Mouse (Mus musculus): ENCODE measurements around the gene Slc25a4. TPM values are rescaled to one million over a fixed set of nuclear protein-coding genes. Genes with fewer than 3 reads are reported as not detected.

The Slc25a4 gene
- polyA plus RNA-seq, 1 experiment from 2014 or later: 691 TPM

DNA sequence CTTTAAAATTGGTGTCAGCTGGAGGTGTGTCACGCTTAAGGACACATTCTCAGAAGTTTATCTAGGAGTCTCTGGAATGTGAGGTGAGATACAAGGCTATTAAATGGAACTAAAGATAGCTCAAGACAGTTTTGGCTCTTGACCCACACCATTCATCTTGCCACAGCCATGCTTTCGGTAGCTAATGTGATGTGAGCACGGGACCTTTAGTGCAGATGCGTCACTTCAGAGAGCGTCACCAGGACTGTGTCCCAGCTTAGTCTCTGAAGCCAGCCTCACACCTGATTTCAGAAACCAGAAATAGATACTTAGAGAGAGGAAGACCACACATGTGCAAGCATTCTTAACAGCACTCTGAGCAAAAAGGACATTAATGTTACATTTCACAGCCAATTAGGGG, 15.5 kb upstream of the Slc25a4 start:
- Histone ChIP-seq H3K4me1 (no peaks in the 10 kb centered on the region), H3K4me3 (no peak overlapping the region), H3K27me3 (no peaks in the 10 kb centered on the region), H3K9ac (replicated peaks) (no peak overlapping the region), H3K9me3 (no peaks in the 10 kb centered on the region), H3K27ac (replicated peaks) (no peak overlapping the region), H3K4me2 (replicated peaks) (no peak overlapping the region), H3K36me3 (no peaks in the 10 kb centered on the region)
- no peak for ATAC-seq (replicated peaks)
- 87% methylated on average over 5 of the region's 5 CpGs for WGBS

DNA sequence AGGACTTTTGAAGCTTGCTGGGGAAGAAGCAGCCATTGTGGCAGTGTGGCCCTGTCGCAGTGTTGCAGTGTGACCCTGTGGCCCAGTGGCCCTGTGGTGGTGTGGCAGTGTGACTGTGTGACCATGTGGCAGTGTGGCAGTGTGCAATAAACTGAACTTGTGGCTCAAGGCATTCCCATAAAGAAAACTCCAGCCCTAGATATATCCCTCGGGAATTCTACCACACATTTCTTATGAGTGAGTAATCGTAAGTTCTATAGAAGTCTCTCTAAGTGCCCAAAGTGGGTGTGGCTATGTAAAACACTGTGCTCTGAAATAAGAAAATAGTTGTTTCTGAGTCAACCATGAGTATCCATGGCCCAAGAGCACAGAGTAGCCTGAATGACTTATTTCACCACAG, 14.4 kb upstream of the Slc25a4 start:
- Histone ChIP-seq H3K4me1 (no peaks in the 10 kb centered on the region), H3K9ac (replicated peaks) (no peak overlapping the region), H3K36me3 (no peaks in the 10 kb centered on the region), H3K27ac (replicated peaks) (no peak overlapping the region), H3K27me3 (no peaks in the 10 kb centered on the region), H3K9me3 (no peaks in the 10 kb centered on the region), H3K4me3 (no peak overlapping the region), H3K4me2 (replicated peaks) (no peak overlapping the region)
- ATAC-seq (replicated peaks): no peak
- 69% methylated on average over 3 of the region's 3 CpGs for WGBS

DNA sequence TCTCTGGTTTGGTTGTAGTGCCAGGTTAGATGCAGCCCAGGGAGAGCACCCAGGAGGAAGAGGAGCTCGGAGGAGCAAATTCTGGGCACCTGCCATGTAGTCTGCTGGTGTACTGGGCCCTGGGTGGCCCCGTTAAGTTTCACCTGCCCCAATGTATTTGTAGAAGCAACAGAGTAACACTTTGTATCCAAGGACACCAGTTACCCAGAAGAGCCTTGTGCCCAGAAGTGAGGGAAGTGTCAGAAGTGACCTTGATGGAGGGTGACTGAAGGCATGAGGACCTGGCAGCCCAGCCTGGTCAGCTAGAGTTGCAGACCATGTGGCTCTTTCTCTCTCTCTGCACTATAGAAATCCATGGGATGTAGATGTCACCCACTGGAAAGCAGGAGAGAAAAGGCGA, 9.5 kb upstream of the Slc25a4 start:
- no peak for ATAC-seq (replicated peaks)
- Histone ChIP-seq H3K9me3 (no peaks in the 10 kb centered on the region), H3K4me2 (replicated peaks) (no peak overlapping the region), H3K36me3 (no peaks in the 10 kb centered on the region), H3K4me1 (peaks cover 5% of the 10 kb centered on the region), H3K4me3 (no peak overlapping the region), H3K27me3 (no peaks in the 10 kb centered on the region), H3K9ac (replicated peaks) (no peak overlapping the region), H3K27ac (replicated peaks) (no peak overlapping the region)
- WGBS: 73% methylated on average over 3 of the region's 3 CpGs

DNA sequence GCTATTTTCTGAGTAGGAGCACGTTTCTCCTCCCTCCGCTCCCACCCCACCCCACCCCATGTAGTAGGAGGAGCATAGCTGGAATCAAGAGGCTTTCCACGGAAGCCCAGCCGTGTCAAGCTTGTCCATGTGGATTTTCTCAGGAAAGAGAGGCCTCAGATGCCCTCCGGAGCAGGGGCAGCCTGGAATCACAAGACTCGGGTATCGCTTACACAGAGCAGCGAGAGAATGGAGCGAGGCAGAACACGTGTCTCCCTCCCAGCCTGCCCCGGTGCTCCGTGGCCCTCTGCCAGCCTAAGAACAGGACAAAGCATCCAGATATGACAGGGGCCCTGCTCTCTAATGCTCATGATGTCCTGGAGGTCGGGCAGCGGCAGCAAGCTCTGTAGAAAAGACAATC, 5.8 kb upstream of the Slc25a4 start:
- Histone ChIP-seq H3K4me1 (peaks cover 11% of the 10 kb centered on the region), H3K4me3 (peak overlapping the region; percentile 50), H3K27ac (replicated peaks) (peak overlapping the region; percentile 51), H3K4me2 (replicated peaks) (peak overlapping the region; percentile 62), H3K36me3 (no peaks in the 10 kb centered on the region), H3K9ac (replicated peaks) (peak overlapping the region; percentile 60), H3K27me3 (no peaks in the 10 kb centered on the region), H3K9me3 (no peaks in the 10 kb centered on the region)
- ATAC-seq (replicated peaks): peak; percentile 85
- WGBS: under 1% methylated on average over 14 of the region's 14 CpGs

DNA sequence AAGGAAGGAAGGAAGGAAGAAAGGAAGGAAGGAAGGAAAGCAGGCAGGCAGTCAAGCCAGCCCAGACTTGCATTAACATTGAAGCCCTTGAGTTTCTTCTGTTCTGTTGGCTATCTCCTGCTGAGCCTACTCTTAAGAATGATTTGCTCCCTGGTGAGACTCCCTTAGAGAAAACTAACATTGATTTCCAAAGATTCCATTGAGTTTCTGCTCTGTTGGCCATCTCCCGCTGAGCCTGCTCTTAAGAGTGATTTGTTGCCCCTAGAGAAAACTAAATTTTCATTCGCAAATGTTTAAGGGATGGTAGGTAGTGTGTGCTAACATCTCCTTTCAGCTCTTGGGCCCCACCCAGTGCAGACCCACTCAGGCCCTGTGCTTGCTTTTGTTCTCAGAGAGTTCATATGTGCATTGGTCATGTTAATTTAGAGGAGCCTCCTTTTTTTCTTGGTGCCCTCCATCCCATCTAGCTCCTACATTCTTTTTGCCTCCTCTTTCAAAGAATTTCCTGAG, 2.9 kb upstream of the Slc25a4 start:
- 12% methylated on average over 2 of the region's 2 CpGs for WGBS
- H3K9ac ChIP-seq (replicated peaks): no peak overlapping the region
- H3K4me2 ChIP-seq (replicated peaks): no peak overlapping the region
- peaks cover 29% of the 10 kb centered on the region for H3K4me1 ChIP-seq
- peaks cover 1% of the 10 kb centered on the region for H3K36me3 ChIP-seq
- H3K27me3 ChIP-seq: no peaks in the 10 kb centered on the region
- no peak overlapping the region for H3K4me3 ChIP-seq
- ATAC-seq (replicated peaks): no peak
- H3K27ac ChIP-seq (replicated peaks): no peak overlapping the region
- H3K9me3 ChIP-seq: no peaks in the 10 kb centered on the region

DNA sequence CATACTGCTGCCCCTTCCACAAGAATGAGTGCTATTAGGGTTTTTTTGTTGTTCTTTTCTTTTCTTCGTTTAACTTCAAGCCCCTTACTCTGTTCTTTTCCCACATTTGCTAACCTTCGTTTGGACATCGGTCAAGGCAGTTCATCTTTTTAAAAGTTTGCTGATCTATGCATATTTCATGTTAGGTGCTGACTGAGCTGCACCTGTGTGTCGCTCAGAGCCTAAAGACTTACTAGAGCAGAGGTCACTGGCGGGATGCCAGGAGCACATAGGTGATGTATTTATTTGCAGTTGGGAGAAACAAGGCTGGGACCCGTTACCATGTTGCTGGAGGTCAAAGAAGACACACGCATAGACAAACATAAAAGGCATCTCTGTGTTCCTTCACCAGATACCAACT, 1.1 kb upstream of the Slc25a4 start:
- ATAC-seq (replicated peaks): no peak
- Histone ChIP-seq H3K4me3 (no peak overlapping the region), H3K9me3 (no peaks in the 10 kb centered on the region), H3K4me1 (peaks cover 41% of the 10 kb centered on the region), H3K9ac (replicated peaks) (no peak overlapping the region), H3K36me3 (peaks cover 19% of the 10 kb centered on the region), H3K27ac (replicated peaks) (peak overlapping the region; percentile 97; the same call in 1 of the 2 replicates), H3K4me2 (replicated peaks) (no peak overlapping the region), H3K27me3 (no peaks in the 10 kb centered on the region)
- WGBS: 46% methylated on average over 7 of the region's 7 CpGs

DNA sequence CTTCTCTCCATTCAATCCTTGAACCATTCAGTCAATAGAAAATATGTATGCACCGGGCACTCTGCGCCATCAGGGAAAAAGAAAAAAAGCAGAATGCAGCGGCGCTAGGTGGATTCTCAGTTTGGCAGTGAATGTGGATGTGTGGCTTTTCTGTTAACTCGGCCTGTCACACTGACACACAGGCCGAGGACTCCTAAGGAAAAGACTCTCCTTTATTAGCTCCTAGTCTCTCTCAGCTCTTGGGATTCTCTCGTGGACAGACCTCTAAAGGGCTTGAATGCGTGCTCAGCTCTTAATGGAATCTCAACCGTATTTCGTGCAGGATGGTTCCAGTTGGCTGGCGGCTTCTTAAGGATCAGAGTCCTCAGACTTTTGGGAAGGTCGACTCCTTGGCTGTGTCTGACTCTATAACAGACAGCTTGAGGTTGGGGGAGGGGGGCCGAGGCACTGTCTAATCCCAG, 557 bp upstream of the Slc25a4 start:
- no peaks in the 10 kb centered on the region for H3K9me3 ChIP-seq
- peak overlapping the region; percentile 88 for H3K4me2 ChIP-seq (replicated peaks)
- H3K36me3 ChIP-seq: peaks cover 24% of the 10 kb centered on the region
- H3K4me1 ChIP-seq: peaks cover 38% of the 10 kb centered on the region
- H3K27ac ChIP-seq (replicated peaks): peak overlapping the region; percentile 97
- ATAC-seq (replicated peaks): peak; percentile 1
- H3K4me3 ChIP-seq: peak overlapping the region; percentile 80
- WGBS: 3% methylated on average over 13 of the region's 13 CpGs
- H3K27me3 ChIP-seq: no peaks in the 10 kb centered on the region
- peak overlapping the region; percentile 96 for H3K9ac ChIP-seq (replicated peaks)

DNA sequence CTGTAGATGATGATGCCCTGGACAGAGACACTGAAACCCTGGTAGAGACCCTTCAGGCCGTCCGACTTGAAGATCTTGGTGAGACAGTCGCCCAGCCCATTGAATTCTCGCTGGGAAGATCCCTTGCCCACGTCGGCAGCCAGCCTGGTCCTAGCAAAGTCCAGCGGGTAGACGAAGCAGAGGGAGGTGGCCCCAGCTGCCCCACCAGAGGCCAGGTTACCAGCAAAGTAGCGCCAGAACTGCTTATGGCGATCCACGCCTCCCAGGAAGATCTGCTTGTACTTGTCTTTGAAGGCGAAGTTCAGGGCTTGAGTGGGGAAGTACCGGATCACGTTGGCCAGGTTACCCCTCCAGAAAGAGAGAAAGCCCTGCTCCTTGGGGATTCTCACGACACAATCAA, 2.0 kb downstream of the Slc25a4 start:
- no peak for ATAC-seq (replicated peaks)
- no peaks in the 10 kb centered on the region for H3K9me3 ChIP-seq
- peak overlapping the region; percentile 96 for H3K9ac ChIP-seq (replicated peaks)
- H3K4me2 ChIP-seq (replicated peaks): peak overlapping the region; percentile 88
- peaks cover 46% of the 10 kb centered on the region for H3K36me3 ChIP-seq
- H3K27ac ChIP-seq (replicated peaks): 0 out of 2 replicates have a peak overlapping the region, but pooled peaks have one; percentile 7
- no peaks in the 10 kb centered on the region for H3K27me3 ChIP-seq
- peaks cover 38% of the 10 kb centered on the region for H3K4me1 ChIP-seq
- H3K4me3 ChIP-seq: peak overlapping the region; percentile 80
- WGBS: 75% methylated on average over 15 of the region's 15 CpGs

DNA sequence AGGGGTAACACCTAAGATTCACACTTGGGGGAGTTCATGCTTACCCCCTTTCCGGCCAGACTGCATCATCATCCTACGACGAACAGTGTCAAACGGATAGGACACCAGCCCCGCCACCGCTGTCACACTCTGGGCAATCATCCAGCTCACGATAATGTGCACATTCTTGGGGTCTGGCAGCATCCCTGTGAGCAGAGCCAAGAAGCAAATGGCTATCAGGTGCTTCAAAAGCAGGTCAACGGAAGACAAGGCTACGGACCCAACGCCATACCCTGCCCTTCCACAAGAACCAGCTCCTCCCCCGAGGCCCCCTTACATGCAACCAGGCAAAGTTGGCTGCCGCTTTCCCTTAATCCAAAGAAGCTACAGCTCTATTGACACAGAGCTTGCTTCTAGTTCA, 2.7 kb downstream of the Slc25a4 start:
- Histone ChIP-seq H3K27me3 (no peaks in the 10 kb centered on the region), H3K4me3 (peak overlapping the region; percentile 80), H3K27ac (replicated peaks) (no peak overlapping the region), H3K4me1 (peaks cover 38% of the 10 kb centered on the region), H3K9ac (replicated peaks) (peak overlapping the region; percentile 96; the same call in 1 of the 2 replicates), H3K9me3 (no peaks in the 10 kb centered on the region), H3K36me3 (peaks cover 51% of the 10 kb centered on the region), H3K4me2 (replicated peaks) (peak overlapping the region; percentile 88)
- WGBS: 57% methylated on average over 12 of the region's 12 CpGs
- no peak for ATAC-seq (replicated peaks)

DNA sequence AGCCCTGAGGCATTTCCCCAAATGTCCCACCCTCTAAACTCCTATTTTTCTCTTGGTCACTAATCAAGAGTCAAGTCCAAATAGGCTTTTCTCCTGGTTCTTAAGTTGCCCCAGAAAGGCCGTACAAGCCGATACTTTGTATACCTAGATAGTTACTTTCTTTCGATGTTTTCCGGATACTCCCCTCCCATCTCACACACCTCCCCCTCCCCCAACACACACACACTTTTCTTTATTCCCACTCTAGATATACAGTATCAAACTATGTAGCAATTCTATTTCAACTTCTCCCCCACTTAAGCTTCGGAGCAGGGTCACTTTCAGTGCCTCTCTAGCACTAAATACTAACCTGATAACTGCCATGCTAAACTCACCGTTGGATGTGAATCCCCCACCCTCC, 5.0 kb downstream of the Slc25a4 start:
- 93% methylated on average over 6 of the region's 6 CpGs for WGBS
- Histone ChIP-seq H3K9me3 (no peaks in the 10 kb centered on the region), H3K27me3 (no peaks in the 10 kb centered on the region), H3K27ac (replicated peaks) (no peak overlapping the region), H3K4me1 (peaks cover 25% of the 10 kb centered on the region), H3K4me3 (no peak overlapping the region), H3K9ac (replicated peaks) (no peak overlapping the region), H3K36me3 (peaks cover 71% of the 10 kb centered on the region), H3K4me2 (replicated peaks) (no peak overlapping the region)
- ATAC-seq (replicated peaks): no peak

DNA sequence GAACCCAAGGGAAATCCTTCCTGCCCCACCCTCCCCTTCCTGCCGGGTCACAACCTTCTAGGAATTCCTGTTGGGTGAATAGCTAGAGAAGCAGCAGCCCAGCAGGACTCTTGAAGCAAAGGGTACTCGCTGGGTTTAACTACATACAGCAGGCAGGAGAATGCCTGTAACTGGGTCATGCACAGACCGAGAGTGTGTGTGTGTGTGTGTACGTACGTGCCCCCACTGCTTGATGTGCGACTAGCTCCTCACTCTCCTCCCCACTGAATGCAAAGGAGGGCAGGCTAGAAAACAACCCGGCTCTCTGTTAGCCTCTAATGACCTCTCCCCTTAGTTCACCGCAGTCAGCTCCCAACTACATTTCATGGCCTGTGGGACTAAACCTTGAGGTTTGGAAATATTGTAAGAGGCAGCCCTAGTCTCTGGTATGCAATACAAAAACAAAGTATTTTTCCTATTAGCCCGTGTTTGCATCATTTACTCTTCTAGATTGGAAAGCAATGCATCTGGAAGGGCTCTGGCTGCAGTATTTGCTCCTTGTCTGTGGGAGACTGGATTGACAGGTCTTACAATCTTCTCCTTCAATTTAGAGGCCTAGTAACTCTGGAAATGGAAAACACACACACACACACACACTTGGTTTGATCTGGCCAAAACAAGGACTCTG, 6.0 kb downstream of the Slc25a4 start:
- Histone ChIP-seq H3K27ac (replicated peaks) (no peak overlapping the region), H3K4me3 (no peak overlapping the region), H3K4me2 (replicated peaks) (no peak overlapping the region), H3K36me3 (peaks cover 71% of the 10 kb centered on the region), H3K4me1 (peaks cover 25% of the 10 kb centered on the region), H3K9ac (replicated peaks) (no peak overlapping the region), H3K9me3 (no peaks in the 10 kb centered on the region), H3K27me3 (no peaks in the 10 kb centered on the region)
- 89% methylated on average over 9 of the region's 9 CpGs for WGBS
- ATAC-seq (replicated peaks): no peak

DNA sequence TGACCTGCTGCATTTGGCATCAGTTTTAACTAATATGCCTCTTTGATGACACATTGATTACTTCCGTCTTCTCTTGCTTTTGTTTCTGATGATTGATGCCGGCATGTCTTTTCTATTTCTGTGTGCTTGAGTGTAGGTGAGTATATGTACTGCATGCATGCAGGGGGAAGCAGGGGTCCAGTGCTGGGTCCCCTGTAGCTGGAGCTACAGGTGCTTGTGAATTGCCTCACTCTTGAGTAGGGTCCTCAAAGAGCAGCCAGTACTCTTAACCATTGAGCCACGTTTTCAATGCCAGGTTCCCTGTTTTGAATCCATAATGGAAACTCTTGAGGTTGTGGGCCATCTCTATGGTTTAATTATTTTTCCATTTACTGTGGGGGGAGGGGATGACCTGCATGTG, 6.8 kb downstream of the Slc25a4 start:
- Histone ChIP-seq H3K27me3 (no peaks in the 10 kb centered on the region), H3K9me3 (no peaks in the 10 kb centered on the region), H3K4me2 (replicated peaks) (no peak overlapping the region), H3K9ac (replicated peaks) (no peak overlapping the region), H3K27ac (replicated peaks) (no peak overlapping the region), H3K36me3 (peaks cover 71% of the 10 kb centered on the region), H3K4me3 (no peak overlapping the region), H3K4me1 (peaks cover 17% of the 10 kb centered on the region)
- 88% methylated on average over 3 of the region's 3 CpGs for WGBS
- no peak for ATAC-seq (replicated peaks)

DNA sequence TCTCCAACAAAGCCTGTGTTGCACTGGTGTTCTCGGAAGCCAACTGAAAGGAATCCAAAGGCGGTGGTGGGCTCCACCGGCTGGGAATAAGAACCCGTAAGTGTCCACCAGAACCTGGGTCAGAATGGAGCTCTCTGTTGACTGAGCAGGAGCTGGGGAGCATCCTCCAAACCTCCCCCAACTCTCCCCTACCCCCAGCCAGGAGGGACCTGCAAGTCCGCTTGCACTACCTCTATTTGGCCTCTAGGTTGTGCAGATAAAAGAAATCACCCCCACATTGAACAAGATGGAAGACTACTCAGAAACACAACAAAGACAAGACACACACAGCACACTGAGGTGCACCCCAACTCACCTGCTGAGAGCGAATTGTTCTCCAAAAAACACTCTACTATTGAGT, 8.7 kb downstream of the Slc25a4 start:
- no peak overlapping the region for H3K4me2 ChIP-seq (replicated peaks)
- H3K4me3 ChIP-seq: no peak overlapping the region
- no peak overlapping the region for H3K27ac ChIP-seq (replicated peaks)
- H3K27me3 ChIP-seq: no peaks in the 10 kb centered on the region
- 85% methylated on average over 6 of the region's 6 CpGs for WGBS
- H3K9ac ChIP-seq (replicated peaks): no peak overlapping the region
- H3K4me1 ChIP-seq: no peaks in the 10 kb centered on the region
- no peaks in the 10 kb centered on the region for H3K9me3 ChIP-seq
- H3K36me3 ChIP-seq: peaks cover 54% of the 10 kb centered on the region
- no peak for ATAC-seq (replicated peaks)

Measured in forebrain, embryonic 15.5 days (tissue).